ENCODE assay signal across 8 mouse cellular contexts in the genomic region with DNA sequence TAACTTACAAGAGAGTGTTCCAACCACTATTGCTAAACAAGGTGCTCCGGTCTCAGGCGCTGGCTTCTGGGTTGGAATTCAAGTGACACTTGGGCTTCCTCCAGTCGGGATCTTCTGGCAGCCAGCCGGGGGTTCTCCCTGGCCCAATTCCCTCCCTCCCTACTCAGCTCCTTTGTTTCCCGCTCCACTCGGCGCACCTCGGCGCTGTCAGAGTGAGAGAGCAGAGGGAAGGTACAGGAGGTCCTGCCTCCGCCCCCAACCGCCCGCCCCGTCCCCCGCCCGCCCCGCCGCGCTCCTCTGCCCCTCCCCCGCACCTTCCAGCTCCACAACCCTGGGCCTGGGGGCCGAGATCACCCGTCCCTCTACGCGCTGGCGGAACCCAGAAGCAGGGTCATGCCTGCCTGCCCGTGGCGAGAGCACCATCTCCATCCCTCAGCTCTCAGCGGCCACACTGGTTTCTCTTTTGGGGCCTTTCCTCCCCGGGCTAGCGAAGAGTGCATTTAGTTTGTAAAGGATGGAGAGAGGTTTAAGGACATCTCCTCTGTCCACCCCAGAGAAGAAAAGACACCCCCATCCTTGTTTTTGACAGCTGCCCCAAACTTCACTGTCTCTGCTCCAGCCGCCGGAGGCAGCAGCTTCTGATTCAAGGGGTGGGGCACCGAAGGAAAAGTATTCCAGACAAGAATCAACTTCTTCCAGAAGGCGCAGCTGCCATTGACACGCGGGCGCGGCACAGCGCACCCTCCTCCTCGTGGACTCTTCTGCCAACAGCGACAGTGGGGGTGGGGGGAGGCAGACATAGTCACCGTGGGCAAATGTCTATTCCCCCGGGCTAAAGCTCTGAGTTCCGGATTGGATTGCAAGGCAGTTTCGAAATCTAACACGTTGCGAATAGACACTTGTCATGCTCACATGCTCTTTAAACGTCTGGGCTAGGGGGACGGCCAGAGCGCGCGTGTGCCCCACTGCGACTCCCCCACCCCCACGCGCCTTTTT. TPM values are rescaled to one million over a fixed set of nuclear protein-coding genes. Genes with fewer than 3 reads are reported as not detected.
DNase-seq lines count a peak whose midpoint lies in the region; ATAC-seq and TF ChIP-seq lines count a peak whose summit lies in the region.

No protein-coding gene starts in this region.

- no peaks in the 10 kb centered on the region for H3K27me3 ChIP-seq in kidney, adult 2 months (replicated peaks; ENCODE audit: control insufficient read depth, insufficient read depth, low read length)
- H3K27me3 ChIP-seq in lung, embryonic 15.5 days: no peaks in the 10 kb centered on the region
- H3K27me3 ChIP-seq in neural tube, embryonic 15.5 days (replicated peaks): peaks cover 21% of the 10 kb centered on the region

- TF ChIP-seq CTCF in kidney, adult 2 months (conservative IDR thresholded peaks at IDR 0.05; ENCODE audit: insufficient read depth, insufficient read length, low read depth, low read length): no peak

- peak; percentile 61 for ATAC-seq in lung, embryonic 15.5 days (ENCODE audit: borderline replicate concordance, extremely low read depth, low FRiP score, low TSS enrichment)
- ATAC-seq in neural tube, embryonic 15.5 days (ENCODE audit: low FRiP score): peak; percentile 25; the same call in 1 of the 2 replicates

- under 1% methylated on average over 47 of the region's 54 CpGs for WGBS in kidney, adult 2 months
- WGBS in lung, embryonic 15.5 days: under 1% methylated on average over 52 of the region's 54 CpGs
- whole genome bisulfite sequencing in neural tube, embryonic 15.5 days: under 1% methylated on average over 54 of the region's 54 CpGs

- DNase-seq in 416B (ENCODE audit: low read depth) (peak; percentile 92), R1 (ENCODE audit: low read depth, low spot score) (peak; percentile 92)
- DNase-seq in embryo, embryonic 11 days: peak; percentile 89
- peak; percentile 78 for DNase-seq in heart, adult 8-10 months (ENCODE audit: low spot score)
- DNase-seq in kidney, adult 2 months: peak; percentile 94
- DNase-seq in thymus, postnatal 36 days: peak; percentile 51 to 76

- peak overlapping the region; percentile 99 for H3K27ac ChIP-seq in kidney, adult 2 months (ENCODE audit: insufficient read depth, low read depth, low read length)
- H3K27ac ChIP-seq in lung, embryonic 15.5 days: peak overlapping the region; percentile 99
- peak overlapping the region; percentile 89 for H3K27ac ChIP-seq in neural tube, embryonic 15.5 days (replicated peaks)

- H3K4me1 ChIP-seq in kidney, adult 2 months (ENCODE audit: control insufficient read depth, insufficient read depth, low read length): peaks cover 12% of the 10 kb centered on the region
- peaks cover 24% of the 10 kb centered on the region for H3K4me1 ChIP-seq in lung, embryonic 15.5 days
- peaks cover 56% of the 10 kb centered on the region for H3K4me1 ChIP-seq in neural tube, embryonic 15.5 days

- H3K9me3 ChIP-seq in lung, embryonic 15.5 days: no peaks in the 10 kb centered on the region
- no peaks in the 10 kb centered on the region for H3K9me3 ChIP-seq in neural tube, embryonic 15.5 days (replicated peaks)

- H3K36me3 ChIP-seq in kidney, adult 2 months (ENCODE audit: control insufficient read depth, insufficient read depth, low read length): no peaks in the 10 kb centered on the region
- no peaks in the 10 kb centered on the region for H3K36me3 ChIP-seq in lung, embryonic 15.5 days
- H3K36me3 ChIP-seq in neural tube, embryonic 15.5 days: no peaks in the 10 kb centered on the region

- H3K4me2 ChIP-seq in lung, embryonic 15.5 days: peak overlapping the region; percentile 94
- H3K4me2 ChIP-seq in neural tube, embryonic 15.5 days: peak overlapping the region; percentile 98

- peak; percentile 46 for TF ChIP-seq POLR2A in kidney, adult 2 months (IDR thresholded peaks at IDR 0.05; ENCODE audit: low read depth, low read length)

- peak overlapping the region; percentile 92 for H3K4me3 ChIP-seq in kidney, adult 2 months (ENCODE audit: insufficient read depth, low read depth, low read length)
- H3K4me3 ChIP-seq in lung, embryonic 15.5 days: peak overlapping the region; percentile 75
- peak overlapping the region; percentile 56 for H3K4me3 ChIP-seq in neural tube, embryonic 15.5 days (replicated peaks)

- peak overlapping the region; percentile 69 for H3K9ac ChIP-seq in lung, embryonic 15.5 days
- H3K9ac ChIP-seq in neural tube, embryonic 15.5 days (replicated peaks): peak overlapping the region; percentile 71

RNA-seq across cellular contexts. Expression of a gene that starts 2.1 kb away (rescaled TPM):
- total RNA-seq in heart, adult 8-10 months (2022): 1 to 10 TPM; 2.8 to 4.8 (median 3.9) TPM
- 20.1 and 20.7 TPM in 2 replicates for polyA plus RNA-seq in kidney, adult 2 months (2012; rRNA removed)
- polyA plus RNA-seq in lung, embryonic 15.5 days (2015; fragmentation: Nextera tagmentation; extraction: Ambion mirVana): 63.6 and 72.3 TPM in 2 replicates
- 11.3 and 24.6 TPM in 2 replicates for polyA plus RNA-seq in neural tube, embryonic 15.5 days (2015; fragmentation: Nextera tagmentation; extraction: Ambion mirVana)

Comparison
In these comparisons a context has a peak if more than half of its experiments do, and no peak if none do; other contexts are left out.
1. Peak in every context shown above with its lines: DNase-seq, ATAC-seq, H3K4me3 ChIP-seq and H3K27ac ChIP-seq.